Mouse (Mus musculus) bone marrow, adult 2 months (tissue): ENCODE data around the gene Wdr12.

ENCODE experiments used
- CTCF ChIP-seq: fragments of 200-500 bp; IDR thresholded peaks from 2 replicates; pipeline ENCODE4 v1.5.1; 2011; ENCODE audit warnings: low read length, control low read depth; ENCODE audit not compliant: control insufficient read depth, insufficient read depth
- POLR2A ChIP-seq: fragments of 200-500 bp; IDR thresholded peaks from 2 replicates; pipeline ENCODE4 v1.6.1; 2011; ENCODE audit warnings: low read depth, mild to moderate bottlenecking, control low read depth, low read length, borderline replicate concordance; ENCODE audit not compliant: control insufficient read depth

GRCm38 (mm10) chr1:60042398-60042795, 56.0 kb downstream of the Wdr12 start:
- TF ChIP-seq CTCF (no peak), POLR2A (no peak)
